Mouse (Mus musculus) kidney, embryonic 14.5 days (tissue): ENCODE results near the gene 1110008P14Rik. TPM values are rescaled to one million over a fixed set of nuclear protein-coding genes. Genes with fewer than 3 reads are reported as not detected.

ENCODE experiments used
- ATAC-seq: fragments of 200-750 bp; cut with Nextera tagmentation; 2 replicates; pipeline ENCODE4 v1.8.0; 2017; ENCODE audit warnings: moderate number of reproducible peaks, mild to moderate bottlenecking, moderate TSS enrichment, moderate library complexity; ENCODE audit not compliant: low FRiP score, low TSS enrichment
- H3K27ac ChIP-seq: fragments of 300-500 bp; sonication (generic); 2 replicates; pipeline ENCODE4 v1.5.1; 2014; ENCODE audit warnings: low read depth, mild to moderate bottlenecking, low read length, moderate library complexity, mixed read lengths
- H3K27me3 ChIP-seq: fragments of 300-500 bp; sonication (generic); 2 replicates; pipeline ENCODE4 v1.6.1; 2014; ENCODE audit warnings: mild to moderate bottlenecking, low read length; ENCODE audit not compliant: control insufficient read depth, insufficient read depth
- H3K36me3 ChIP-seq: fragments of 300-500 bp; sonication (generic); 2 replicates; pipeline ENCODE4 v1.6.1; 2014; ENCODE audit warnings: low read length, mixed read lengths; ENCODE audit not compliant: control insufficient read depth, insufficient read depth
- H3K4me1 ChIP-seq: fragments of 300-500 bp; sonication (generic); 2 replicates; pipeline ENCODE4 v1.6.1; 2014; ENCODE audit warnings: low read length, mixed read lengths; ENCODE audit not compliant: control insufficient read depth, insufficient read depth
- H3K4me2 ChIP-seq: fragments of 300-500 bp; sonication (generic); replicated peaks from 2 replicates; pipeline ENCODE4 v1.6.1; 2014; ENCODE audit warnings: low read depth, mild to moderate bottlenecking, low read length
- H3K4me3 ChIP-seq: fragments of 300-500 bp; sonication (generic); 2 replicates; pipeline ENCODE4 v1.5.1; 2014; ENCODE audit warnings: mild to moderate bottlenecking, low read length
- H3K9ac ChIP-seq: fragments of 300-500 bp; sonication (generic); 2 replicates; pipeline ENCODE4 v1.6.1; 2014; ENCODE audit warnings: low read depth, mild to moderate bottlenecking, low read length, moderate library complexity
- H3K9me3 ChIP-seq: fragments of 300-500 bp; sonication (generic); 2 replicates; pipeline ENCODE4 v1.6.1; 2016; ENCODE audit warnings: low read length; ENCODE audit not compliant: control insufficient read depth
- WGBS: fragments of 180-500 bp; shearing (Covaris S2); extraction: QIAGEN DNeasy Blood & Tissue Kit; methylation state at CpG from one replicate; pipeline ENCODE4 v1.1.7; 2014; 5-methylcytosine and 5-hydroxymethylcytosine counted together
- polyA plus RNA-seq: library from polyadenylated mRNA; unstranded; fragments of >200 nt; fragmentation: Nextera tagmentation; extraction: Ambion mirVana; gene quantifications from 2 replicates; pipeline ENCODE4 v1.2.1, GENCODE M21; 2014

The 1110008P14Rik gene
- polyA plus RNA-seq, 1 experiment from 2014 or later = 50.1 TPM

DNA sequence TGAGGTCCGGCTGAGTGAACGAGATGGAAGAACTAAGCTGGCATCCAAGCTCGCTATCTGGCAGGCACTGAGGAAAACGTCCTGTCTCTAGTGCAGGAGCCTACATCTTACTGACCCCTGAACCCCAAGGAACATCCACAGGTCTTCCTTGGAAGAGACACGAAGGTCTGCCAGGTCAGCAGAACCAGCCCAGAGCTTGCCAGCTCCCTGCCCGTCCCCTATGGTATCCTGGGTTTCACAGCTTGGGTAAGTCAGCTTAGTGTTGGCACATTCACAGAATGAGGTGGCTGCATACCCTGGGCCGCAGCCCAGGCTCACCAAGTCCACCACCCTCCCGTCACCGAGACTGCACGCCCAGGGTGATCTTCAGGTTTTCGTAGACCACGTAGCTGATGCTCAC, 34.1 kb upstream of the 1110008P14Rik start:
- ATAC-seq = no peak
- no peaks in the 10 kb centered on the region for H3K9me3 ChIP-seq
- H3K27ac ChIP-seq = no peak overlapping the region
- H3K27me3 ChIP-seq = no peaks in the 10 kb centered on the region
- no peak overlapping the region for H3K4me2 ChIP-seq
- no peak overlapping the region for H3K9ac ChIP-seq
- 96% methylated on average over 12 of the region's 12 CpGs for WGBS
- H3K4me1 ChIP-seq = peaks cover 8% of the 10 kb centered on the region
- peaks cover 67% of the 10 kb centered on the region for H3K36me3 ChIP-seq
- H3K4me3 ChIP-seq = no peak overlapping the region

DNA sequence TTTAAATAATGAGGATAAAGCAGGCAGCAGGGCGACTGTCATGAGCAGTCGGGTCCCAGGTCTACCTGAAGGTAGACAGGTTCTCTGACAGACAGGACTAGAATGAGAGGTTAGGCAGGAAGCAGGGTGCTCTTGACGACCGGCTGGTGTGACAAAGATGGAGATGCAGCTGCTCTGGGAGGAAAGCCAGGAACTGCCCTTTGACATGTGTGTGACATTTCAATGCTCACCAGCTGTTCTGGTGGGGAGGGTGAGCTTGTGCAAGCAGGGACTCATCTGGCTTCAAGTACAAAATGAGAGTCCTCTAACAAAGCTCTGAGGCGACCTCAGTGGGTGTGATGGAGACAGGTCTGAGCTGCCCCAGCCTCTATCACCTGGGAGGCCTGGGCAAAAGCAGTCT, 32.2 kb upstream of the 1110008P14Rik start:
- peaks cover 3% of the 10 kb centered on the region for H3K4me1 ChIP-seq
- no peak overlapping the region; the same call in 1 of the 2 replicates for H3K9ac ChIP-seq
- H3K9me3 ChIP-seq = no peaks in the 10 kb centered on the region
- H3K4me3 ChIP-seq = no peak overlapping the region
- no peak for ATAC-seq
- H3K27me3 ChIP-seq = no peaks in the 10 kb centered on the region
- H3K27ac ChIP-seq = no peak overlapping the region
- peaks cover 49% of the 10 kb centered on the region for H3K36me3 ChIP-seq
- no peak overlapping the region for H3K4me2 ChIP-seq
- 34% methylated on average over 5 of the region's 5 CpGs for WGBS

DNA sequence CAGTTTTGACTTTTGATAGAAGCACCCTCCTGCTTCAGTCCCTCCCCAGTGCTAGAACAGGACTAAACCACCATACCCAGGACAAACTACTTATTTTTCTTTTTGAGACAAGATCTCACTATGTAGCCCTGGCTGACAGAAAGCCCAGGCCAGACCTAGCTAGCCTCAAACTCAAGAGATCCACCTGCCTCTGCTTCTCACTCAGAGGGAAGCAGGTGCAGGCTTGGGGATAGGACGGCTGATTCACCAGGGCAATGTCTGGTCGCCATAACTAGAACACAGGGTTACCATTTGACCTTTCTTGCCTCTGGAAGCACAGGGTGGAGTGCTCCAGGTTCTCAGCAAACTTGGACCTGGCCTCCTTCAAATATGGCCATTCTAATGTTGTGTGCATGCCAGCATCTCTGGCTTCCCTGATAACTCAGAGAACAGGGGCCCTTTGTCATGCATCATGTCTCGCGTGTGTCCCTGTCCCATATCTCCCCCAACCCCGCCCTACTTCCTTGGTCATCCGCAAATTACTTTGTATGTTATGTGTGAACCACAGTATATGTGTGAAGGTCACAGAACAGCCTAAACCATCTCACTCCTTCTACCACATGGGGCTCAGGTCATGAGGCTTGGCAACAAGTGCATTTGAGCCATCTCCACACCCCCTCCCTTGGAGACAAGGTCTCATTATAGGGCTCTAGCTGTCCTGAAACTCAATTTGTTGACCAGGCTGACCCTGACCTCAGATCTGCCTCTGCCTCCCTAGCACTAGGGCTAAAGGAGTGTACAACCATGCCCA, 31.2 kb upstream of the 1110008P14Rik start:
- Histone ChIP-seq H3K27ac (no peak overlapping the region), H3K4me2 (no peak overlapping the region), H3K27me3 (no peaks in the 10 kb centered on the region), H3K9ac (no peak overlapping the region), H3K4me3 (no peak overlapping the region), H3K36me3 (peaks cover 39% of the 10 kb centered on the region), H3K9me3 (no peaks in the 10 kb centered on the region), H3K4me1 (0 out of 2 replicates have a peak, but pooled peaks cover 7% of the 10 kb centered on the region)
- no peak for ATAC-seq
- 89% methylated on average over 6 of the region's 6 CpGs for WGBS

DNA sequence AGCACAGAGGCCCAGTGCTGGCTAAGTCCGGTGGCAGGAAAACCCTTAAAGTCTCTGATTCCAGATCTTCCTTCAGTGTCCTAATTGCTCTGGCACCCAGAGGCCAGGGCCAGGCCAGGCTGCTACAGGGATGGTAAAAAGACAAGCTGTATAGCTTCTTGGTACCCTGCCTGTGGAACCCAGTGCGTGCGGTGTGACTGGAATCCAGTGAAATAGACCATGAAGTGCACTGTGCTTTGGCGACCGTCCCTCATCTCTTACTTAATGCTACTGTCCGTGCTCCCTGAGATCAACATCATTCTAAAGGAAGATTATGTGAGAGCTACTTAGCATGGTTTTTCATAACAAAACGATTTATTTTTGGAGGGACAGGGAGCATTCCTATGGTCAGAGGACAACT, 29.7 kb upstream of the 1110008P14Rik start:
- Histone ChIP-seq H3K27me3 (no peaks in the 10 kb centered on the region), H3K9ac (no peak overlapping the region), H3K4me1 (0 out of 2 replicates have a peak, but pooled peaks cover 7% of the 10 kb centered on the region), H3K9me3 (no peaks in the 10 kb centered on the region), H3K4me3 (no peak overlapping the region), H3K36me3 (peaks cover 24% of the 10 kb centered on the region), H3K4me2 (no peak overlapping the region), H3K27ac (no peak overlapping the region)
- ATAC-seq = no peak
- WGBS = 76% methylated on average over 7 of the region's 7 CpGs

DNA sequence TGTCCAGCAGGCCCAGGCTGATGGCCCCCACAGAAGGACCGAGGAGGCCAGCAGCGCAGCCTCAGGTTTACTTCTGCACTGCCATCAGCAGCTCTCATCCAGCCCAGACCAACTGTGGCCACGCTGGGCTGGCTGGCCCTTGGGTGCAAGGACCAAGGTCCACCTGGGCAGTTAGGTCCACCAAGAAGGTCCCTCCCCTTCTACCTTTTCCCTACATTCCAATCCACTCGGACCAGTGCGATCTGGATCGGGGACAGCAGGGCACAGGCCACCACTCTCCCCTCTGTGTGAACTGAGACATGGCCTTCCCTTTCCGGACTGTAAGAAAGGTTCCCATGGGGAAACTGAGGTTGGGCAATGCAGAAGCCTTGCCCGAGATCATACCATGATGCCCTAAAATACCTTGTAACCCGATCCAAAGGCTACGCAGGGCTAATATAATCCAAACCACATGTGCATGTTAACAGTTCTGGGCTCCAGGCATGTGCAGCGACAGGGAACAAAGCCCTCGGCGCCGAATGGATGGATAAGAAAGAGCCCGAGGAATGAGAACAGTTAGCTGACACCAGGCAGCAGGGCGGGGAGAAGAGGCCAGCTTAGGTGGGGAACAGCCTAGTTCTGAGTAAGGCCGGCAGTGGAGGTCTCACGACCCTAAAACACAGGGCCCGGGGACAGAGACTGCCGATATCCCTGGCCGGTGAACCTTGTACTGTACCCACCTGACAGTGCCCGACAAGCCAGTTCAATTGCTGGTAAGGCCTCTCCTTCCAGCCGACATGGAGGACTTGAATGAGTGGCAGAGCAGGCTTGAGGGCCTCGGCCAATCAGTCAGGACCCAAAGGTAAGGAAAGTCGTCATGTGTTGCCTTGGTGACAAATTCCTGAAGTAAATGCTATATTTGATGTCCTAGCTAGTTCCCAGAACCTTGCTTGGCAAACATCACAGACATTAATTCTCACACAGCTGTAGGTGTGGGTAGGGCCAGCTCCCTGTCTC, 27.0 kb upstream of the 1110008P14Rik start:
- Histone ChIP-seq H3K4me3 (no peak overlapping the region), H3K4me2 (no peak overlapping the region; the same call in 1 of the 2 replicates), H3K27me3 (no peaks in the 10 kb centered on the region), H3K9ac (no peak overlapping the region), H3K27ac (peak overlapping the region; percentile 30; the same call in 1 of the 2 replicates), H3K9me3 (no peaks in the 10 kb centered on the region), H3K4me1 (0 out of 2 replicates have a peak, but pooled peaks cover 7% of the 10 kb centered on the region), H3K36me3 (no peaks in the 10 kb centered on the region)
- ATAC-seq = 0 out of 2 replicates have a peak, but pooled peaks have one; percentile 38
- 59% methylated on average over 25 of the region's 25 CpGs for WGBS

DNA sequence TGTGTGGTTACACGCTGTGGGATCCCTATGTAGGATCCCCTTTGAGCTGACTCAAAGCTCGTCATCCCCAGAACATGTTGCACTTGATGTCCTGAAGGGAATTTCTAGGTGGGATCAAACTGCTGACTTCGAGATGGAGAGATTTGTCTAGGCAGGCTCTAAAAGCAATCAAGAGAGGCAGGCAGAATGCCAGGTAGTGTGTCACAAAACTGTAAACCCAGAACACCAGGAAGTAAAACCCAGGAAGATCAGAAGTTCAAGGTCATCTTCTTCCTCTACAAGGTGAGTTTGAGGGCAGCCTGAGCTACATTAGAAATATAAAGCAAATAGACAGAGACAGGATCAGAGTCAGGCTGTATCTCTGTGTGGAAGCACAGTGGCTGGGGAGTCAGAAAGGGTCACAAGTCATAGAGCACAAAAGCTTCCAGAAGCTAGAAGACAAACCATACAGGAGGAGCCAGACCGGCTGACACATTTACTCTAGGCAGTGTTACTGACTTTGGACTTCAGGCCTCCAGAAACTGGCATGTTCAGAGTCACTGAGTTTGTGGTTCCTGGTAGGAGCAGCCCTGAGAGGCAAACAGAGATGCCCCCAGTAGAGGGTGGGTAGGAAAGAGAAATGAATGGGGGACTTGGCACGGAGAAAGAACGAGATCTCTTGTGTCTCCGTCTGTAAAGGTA, 25.5 kb upstream of the 1110008P14Rik start:
- H3K27ac ChIP-seq = no peak overlapping the region
- WGBS = 86% methylated on average over 7 of the region's 7 CpGs
- H3K9me3 ChIP-seq = no peaks in the 10 kb centered on the region

DNA sequence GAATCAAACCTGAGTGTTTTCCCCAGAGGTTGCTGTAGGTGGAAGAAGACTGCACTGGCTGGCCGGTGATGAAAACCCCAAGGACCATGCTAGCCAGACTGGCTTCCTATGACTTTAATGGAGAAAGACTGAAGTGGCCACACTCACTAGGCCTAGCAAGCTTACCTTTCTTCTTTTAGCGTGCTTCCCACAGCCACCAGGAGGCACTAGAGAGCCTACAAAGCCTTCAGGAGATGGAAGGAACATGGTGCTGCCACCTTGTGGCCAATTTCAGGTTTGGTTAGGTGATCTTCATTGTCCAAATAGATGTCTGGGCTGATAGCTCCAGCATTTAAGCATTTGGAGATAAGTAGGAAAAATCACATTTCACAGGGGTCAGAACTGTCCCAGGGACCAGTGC, 22.9 kb upstream of the 1110008P14Rik start:
- peak; percentile 36; the same call in 1 of the 2 replicates for ATAC-seq
- Histone ChIP-seq H3K27ac (no peak overlapping the region), H3K36me3 (peaks cover 23% of the 10 kb centered on the region), H3K4me3 (no peak overlapping the region), H3K9me3 (no peaks in the 10 kb centered on the region), H3K9ac (no peak overlapping the region), H3K4me2 (no peak overlapping the region), H3K4me1 (0 out of 2 replicates have a peak, but pooled peaks cover 7% of the 10 kb centered on the region), H3K27me3 (no peaks in the 10 kb centered on the region)
- whole genome bisulfite sequencing = 18% methylated on average over 2 of the region's 2 CpGs

More for the DNA sequence above, 25.5 kb upstream of the 1110008P14Rik start:
- no peak overlapping the region for H3K4me3 ChIP-seq
- H3K4me1 ChIP-seq = 0 out of 2 replicates have a peak, but pooled peaks cover 7% of the 10 kb centered on the region
- peaks cover 6% of the 10 kb centered on the region; the same call in 1 of the 2 replicates for H3K36me3 ChIP-seq
- no peak overlapping the region for H3K4me2 ChIP-seq
- H3K9ac ChIP-seq = no peak overlapping the region
- no peak for ATAC-seq
- no peaks in the 10 kb centered on the region for H3K27me3 ChIP-seq

DNA sequence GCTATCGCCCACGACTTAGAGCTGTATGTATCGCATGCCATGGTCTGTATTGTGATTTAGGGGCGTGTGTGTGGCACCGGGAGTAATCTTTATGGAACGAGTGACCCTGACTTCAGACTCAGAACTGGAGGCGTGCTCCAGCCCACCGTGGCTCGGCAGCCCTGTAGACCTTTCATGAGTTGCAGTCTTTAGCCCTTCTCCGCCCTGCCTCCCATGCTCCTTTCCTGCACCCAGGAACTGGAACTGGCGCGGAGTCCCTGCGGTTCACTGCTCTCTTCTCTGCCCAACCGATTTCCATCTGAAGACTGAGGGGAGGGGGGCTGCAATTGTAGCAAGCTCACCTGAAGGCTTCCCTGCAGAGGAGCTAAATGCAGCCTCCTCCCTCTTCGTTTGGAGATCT, 15.0 kb upstream of the 1110008P14Rik start:
- H3K4me1 ChIP-seq = peaks cover 9% of the 10 kb centered on the region
- ATAC-seq = no peak
- WGBS = 0% methylated on average over 15 of the region's 15 CpGs
- H3K27me3 ChIP-seq = no peaks in the 10 kb centered on the region
- no peaks in the 10 kb centered on the region; the same call in 1 of the 2 replicates for H3K9me3 ChIP-seq
- peaks cover 12% of the 10 kb centered on the region for H3K36me3 ChIP-seq
- peak overlapping the region; percentile 70 for H3K4me2 ChIP-seq
- peak overlapping the region; percentile 93; the same call in 1 of the 2 replicates for H3K27ac ChIP-seq
- peak overlapping the region; percentile 74 for H3K4me3 ChIP-seq
- peak overlapping the region; percentile 69 for H3K9ac ChIP-seq
